Mouse (Mus musculus) lung, postnatal 0 days (tissue): Measurements from ENCODE around the gene Hid1. TPM values are rescaled to one million over a fixed set of nuclear protein-coding genes. Genes with fewer than 3 reads are reported as not detected.

Source experiments
- ATAC-seq: fragments of 200-750 bp; cut with Nextera tagmentation; 2 replicates; pipeline ENCODE4 v1.8.0; 2017; ENCODE audit warnings: moderate library complexity
- DNase-seq: peaks from one replicate; pipeline ENCODE4 v3.0.0-alpha.2; 2016; ENCODE audit warnings: low spot score
- H3K27ac ChIP-seq: fragments of 300-500 bp; sonication (generic); 2 replicates; pipeline ENCODE4 v1.5.1; 2014; ENCODE audit warnings: antibody characterized with exemption, mild to moderate bottlenecking, low read length, mixed read lengths
- H3K27me3 ChIP-seq: fragments of 300-500 bp; sonication (generic); replicated peaks from 2 replicates; pipeline ENCODE4 v1.6.1; 2014; ENCODE audit warnings: low read length, mixed read lengths; ENCODE audit not compliant: insufficient read depth
- H3K36me3 ChIP-seq: fragments of 300-500 bp; sonication (generic); 2 replicates; pipeline ENCODE4 v1.6.1; 2014; ENCODE audit warnings: low read length, mixed read lengths; ENCODE audit not compliant: insufficient read depth
- H3K4me1 ChIP-seq: fragments of 300-500 bp; sonication (generic); 2 replicates; pipeline ENCODE4 v1.6.1; 2014; ENCODE audit warnings: antibody characterized with exemption, low read depth, low read length, mixed read lengths; ENCODE audit not compliant: insufficient read depth
- H3K4me2 ChIP-seq: fragments of 300-500 bp; sonication (generic); replicated peaks from 2 replicates; pipeline ENCODE4 v1.6.1; 2014; ENCODE audit warnings: low read depth, mild to moderate bottlenecking, low read length, moderate library complexity, mixed read lengths
- H3K4me3 ChIP-seq: fragments of 300-500 bp; sonication (generic); 2 replicates; pipeline ENCODE4 v1.5.1; 2014; ENCODE audit warnings: low read depth, low read length
- H3K9ac ChIP-seq: fragments of 300-500 bp; sonication (generic); replicated peaks from 2 replicates; pipeline ENCODE4 v1.6.1; 2014; ENCODE audit warnings: low read depth, mild to moderate bottlenecking
- H3K9me3 ChIP-seq: fragments of 300-500 bp; sonication (generic); 2 replicates; pipeline ENCODE4 v1.6.1; 2016; ENCODE audit warnings: low read length, mixed read lengths
- CTCF ChIP-seq: IDR thresholded peaks from 2 replicates; pipeline ENCODE4 v1.5.1; 2016; ENCODE audit warnings: antibody characterized with exemption, mild to moderate bottlenecking
- EP300 ChIP-seq: IDR thresholded peaks from 2 replicates; pipeline ENCODE4 v1.6.1; 2016; ENCODE audit warnings: antibody characterized with exemption, mild to moderate bottlenecking, control low read depth
- WGBS: fragments of 180-500 bp; shearing (Covaris S2); extraction: QIAGEN DNeasy Blood & Tissue Kit; methylation state at CpG from one replicate; pipeline ENCODE4 v1.1.7; 2014; 5-methylcytosine and 5-hydroxymethylcytosine counted together
- polyA plus RNA-seq: library from polyadenylated mRNA; unstranded; fragments of >200 nt; fragmentation: Nextera tagmentation; extraction: Ambion mirVana; gene quantifications from 2 replicates; pipeline ENCODE4 v1.2.1, GENCODE M21; 2015

Hid1 gene
- polyA plus RNA-seq, 1 experiment from 2014 or later: 16.0 TPM

GRCm38 (mm10) chr11:115303167-115303566, 64.4 kb downstream of the Hid1 start:
- Histone ChIP-seq H3K27me3 (no peaks in the 10 kb centered on the region), H3K27ac (no peak overlapping the region), H3K9me3 (no peaks in the 10 kb centered on the region), H3K4me3 (no peak overlapping the region), H3K9ac (no peak overlapping the region), H3K4me1 (no peaks in the 10 kb centered on the region), H3K36me3 (no peaks in the 10 kb centered on the region), H3K4me2 (no peak overlapping the region)
- ATAC-seq: peak; percentile 53
- 20% methylated on average over 8 of the region's 8 CpGs for WGBS
- no peak for TF ChIP-seq CTCF
- peak; percentile 40 for DNase-seq

GRCm38 (mm10) chr11:115301351-115301750, 66.2 kb downstream of the Hid1 start:
- WGBS: 69% methylated on average over 2 of the region's 2 CpGs
- no peaks in the 10 kb centered on the region for H3K9me3 ChIP-seq
- ATAC-seq (no peak), DNase-seq (no peak)
- H3K36me3 ChIP-seq: no peaks in the 10 kb centered on the region
- 0 out of 2 replicates have a peak, but pooled peaks cover 5% of the 10 kb centered on the region for H3K27me3 ChIP-seq
- no peak overlapping the region for H3K4me2 ChIP-seq
- H3K9ac ChIP-seq: no peak overlapping the region
- no peak overlapping the region for H3K4me3 ChIP-seq
- peaks cover 7% of the 10 kb centered on the region; the same call in 1 of the 2 replicates for H3K4me1 ChIP-seq
- no peak for TF ChIP-seq EP300
- no peak for TF ChIP-seq CTCF
- no peak overlapping the region for H3K27ac ChIP-seq

GRCm38 (mm10) chr11:115300745-115301144, 66.8 kb downstream of the Hid1 start:
- H3K4me3 ChIP-seq: no peak overlapping the region
- H3K27me3 ChIP-seq: 0 out of 2 replicates have a peak, but pooled peaks cover 5% of the 10 kb centered on the region
- TF ChIP-seq EP300 (no peak), CTCF (no peak)
- WGBS: 72% methylated on average over 4 of the region's 4 CpGs
- peaks cover 7% of the 10 kb centered on the region; the same call in 1 of the 2 replicates for H3K4me1 ChIP-seq
- ATAC-seq (no peak), DNase-seq (no peak)
- H3K9ac ChIP-seq: no peak overlapping the region
- H3K4me2 ChIP-seq: no peak overlapping the region
- no peak overlapping the region for H3K27ac ChIP-seq
- H3K9me3 ChIP-seq: no peaks in the 10 kb centered on the region
- H3K36me3 ChIP-seq: no peaks in the 10 kb centered on the region

DNA sequence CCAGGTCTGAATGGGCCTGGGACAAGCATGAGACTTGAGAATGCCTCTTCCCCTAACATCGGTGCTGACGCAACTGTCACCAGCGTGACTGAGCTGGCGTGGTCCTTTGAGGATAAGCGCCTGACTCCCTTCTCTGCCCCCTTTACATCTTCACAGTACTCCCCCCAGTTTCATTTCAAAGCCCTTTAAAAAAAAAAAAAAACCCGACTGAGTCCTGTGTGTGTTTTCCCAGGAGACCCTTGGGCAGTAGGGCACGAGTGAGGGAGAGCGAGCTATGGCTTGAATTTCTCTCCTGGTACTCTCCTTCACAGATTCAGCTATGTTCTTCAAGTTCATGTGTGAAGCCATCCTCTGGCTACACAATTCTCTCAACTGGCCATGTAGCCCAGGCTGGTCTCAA, 69.4 kb downstream of the Hid1 start:
- Histone ChIP-seq H3K9ac (no peak overlapping the region), H3K9me3 (no peaks in the 10 kb centered on the region), H3K4me2 (no peak overlapping the region), H3K4me1 (peaks cover 7% of the 10 kb centered on the region; the same call in 1 of the 2 replicates), H3K36me3 (no peaks in the 10 kb centered on the region), H3K27ac (no peak overlapping the region), H3K27me3 (0 out of 2 replicates have a peak, but pooled peaks cover 5% of the 10 kb centered on the region), H3K4me3 (no peak overlapping the region)
- WGBS: 65% methylated on average over 8 of the region's 8 CpGs
- no peak for DNase-seq
- ATAC-seq: no peak
- TF ChIP-seq EP300 (no peak), CTCF (no peak)

Other genes starting within 250 kb of the Hid1 start
- gene Cd300lf, start 233.8 kb downstream of the Hid1 start, polyA plus RNA-seq: 12.7 and 13.1 TPM in 2 replicates
- 56.9 and 71.2 TPM in 2 replicates for gene Slc9a3r1, start 204.4 kb downstream of the Hid1 start, polyA plus RNA-seq
- gene Tmem104, start 180.3 kb downstream of the Hid1 start, polyA plus RNA-seq: 9.6 and 10.5 TPM in 2 replicates
- 30.3 and 30.8 TPM in 2 replicates for gene Nat9, start 179.9 kb downstream of the Hid1 start, polyA plus RNA-seq
- gene Grin2c, start 100.5 kb downstream of the Hid1 start, polyA plus RNA-seq: 0.11 TPM in 2 replicates
- 6.9 and 7.9 TPM in 2 replicates for gene Fdxr, start 90.7 kb downstream of the Hid1 start, polyA plus RNA-seq
- 0.17 and 0.24 TPM in 2 replicates for gene Fads6, start 70.1 kb downstream of the Hid1 start, polyA plus RNA-seq
- not detected in 2 replicates for gene Otop2, start 60.6 kb downstream of the Hid1 start, polyA plus RNA-seq
- not detected in 2 replicates for gene Ush1g, start 45.7 kb downstream of the Hid1 start, polyA plus RNA-seq
- not detected in 2 replicates for gene Otop3, start 33.0 kb downstream of the Hid1 start, polyA plus RNA-seq
- 14.0 and 15.8 TPM in 2 replicates for gene Cdr2l, start 14.2 kb upstream of the Hid1 start, polyA plus RNA-seq
- 154 and 180 TPM in 2 replicates for gene Mrpl58, start 36.0 kb upstream of the Hid1 start, polyA plus RNA-seq
- 669 and 721 TPM in 2 replicates for gene Atp5h, start 52.2 kb upstream of the Hid1 start, polyA plus RNA-seq
- gene Kctd2, start 52.4 kb upstream of the Hid1 start, polyA plus RNA-seq: 18.6 and 19.1 TPM in 2 replicates
- not detected in 2 replicates for gene Trim80, start 72.8 kb upstream of the Hid1 start, polyA plus RNA-seq
- gene Slc16a5, start 94.7 kb upstream of the Hid1 start, polyA plus RNA-seq: 0.07 and 0.13 TPM in 2 replicates
- 6.4 and 9.0 TPM in 2 replicates for gene Armc7, start 107.9 kb upstream of the Hid1 start, polyA plus RNA-seq
- 102 and 109 TPM in 2 replicates for gene Nt5c, start 124.1 kb upstream of the Hid1 start, polyA plus RNA-seq
- 195 and 201 TPM in 2 replicates for gene Jpt1, start 146.6 kb upstream of the Hid1 start, polyA plus RNA-seq
- 546 and 580 TPM in 2 replicates for gene Sumo2, start 168.5 kb upstream of the Hid1 start, polyA plus RNA-seq
- 38.4 and 44.2 TPM in 2 replicates for gene Nup85, start 196.7 kb upstream of the Hid1 start, polyA plus RNA-seq
- gene Mrps7, start 236.2 kb upstream of the Hid1 start, polyA plus RNA-seq: 47.4 and 49.2 TPM in 2 replicates
- gene Gga3, start 236.3 kb upstream of the Hid1 start, polyA plus RNA-seq: 6.8 and 8.1 TPM in 2 replicates
- 74.7 and 78.6 TPM in 2 replicates for gene Mif4gd, start 245.2 kb upstream of the Hid1 start, polyA plus RNA-seq